Mouse (Mus musculus): Measurements from ENCODE around the gene Dnajc5g.

Gene Dnajc5g

DNA sequence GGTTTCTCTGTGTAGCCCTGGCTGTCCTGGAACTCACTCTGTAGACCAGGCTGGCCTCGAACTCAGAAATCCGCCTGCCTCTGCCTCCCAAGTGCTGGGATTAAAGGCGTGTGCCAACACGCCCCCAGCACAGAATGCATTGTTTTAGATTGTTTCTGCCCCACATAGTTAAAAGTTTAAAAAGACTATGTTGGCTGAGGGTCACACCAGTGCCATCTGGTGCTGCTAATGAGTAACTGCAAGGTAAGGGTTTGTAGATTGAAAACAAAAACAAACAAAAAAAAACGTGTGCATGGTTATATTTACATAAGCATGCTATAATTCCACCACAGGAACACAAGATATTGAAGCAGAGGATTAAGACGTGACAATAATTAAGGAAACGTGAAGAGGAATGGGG, 4.7 kb downstream of the Dnajc5g start:
- no peak for DNase-seq

DNA sequence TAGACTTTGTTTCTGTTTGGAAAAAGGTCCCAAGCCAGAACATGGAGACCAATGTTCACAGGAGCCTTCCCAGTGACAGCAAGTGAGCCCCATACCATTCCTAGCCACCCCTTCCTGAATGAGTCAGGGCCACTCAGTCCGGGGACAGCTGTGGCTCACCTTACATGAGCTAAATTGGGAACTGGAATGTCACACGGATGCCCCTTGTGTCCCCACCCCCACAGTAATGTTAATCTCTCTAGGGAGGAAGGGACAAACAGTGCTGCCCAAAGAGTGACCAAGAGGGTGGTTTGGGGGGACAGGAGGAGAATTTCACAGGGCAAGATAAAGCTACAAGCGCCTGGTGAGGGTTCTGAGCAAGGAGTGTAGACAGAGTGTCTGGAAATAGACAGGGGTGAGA, 10.3 kb downstream of the Dnajc5g start, which contains the start of gene Trim54:
Gene Trim54 (plus strand): TSS at position 359 of the 400 bp plus-strand sequence.
- no peak for DNase-seq

DNA sequence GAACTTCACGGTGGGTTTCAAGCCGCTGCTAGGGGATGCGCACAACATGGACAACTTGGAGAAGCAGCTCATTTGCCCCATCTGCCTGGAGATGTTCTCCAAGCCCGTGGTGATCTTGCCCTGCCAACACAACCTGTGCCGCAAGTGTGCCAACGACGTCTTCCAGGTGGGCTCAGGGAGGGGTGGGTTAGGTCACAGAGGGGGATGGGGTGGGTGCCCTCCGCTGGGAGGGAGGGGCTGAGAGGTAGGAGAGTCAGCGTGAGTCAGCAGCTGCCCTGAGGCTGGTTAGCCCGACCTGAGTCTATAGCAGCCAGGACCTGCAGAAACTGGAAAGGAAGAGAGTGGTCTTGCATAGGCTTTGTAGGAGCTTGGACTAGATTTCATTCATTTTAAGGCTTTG, 10.8 kb downstream of the Dnajc5g start:
- no peak for DNase-seq

DNA sequence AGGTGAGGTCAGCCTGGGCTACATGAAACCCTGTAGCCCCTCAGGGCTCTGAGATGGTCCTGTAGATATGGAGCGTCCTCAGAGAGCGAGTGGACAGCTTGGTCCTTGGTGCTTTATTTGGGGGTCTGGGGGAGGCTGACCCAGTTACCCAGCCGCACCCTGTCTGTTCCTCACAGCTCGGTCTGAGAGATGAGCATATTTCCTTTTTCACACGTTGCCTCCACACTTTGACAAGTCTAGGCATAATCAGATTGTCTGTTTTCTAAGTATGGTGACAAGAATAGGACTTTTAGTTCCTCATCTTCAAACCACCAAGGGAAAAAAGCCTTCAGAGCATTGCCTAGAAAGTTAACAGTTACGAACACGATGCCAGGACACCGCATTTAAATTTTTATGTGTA, 15.0 kb downstream of the Dnajc5g start:
- no peak for DNase-seq

DNA sequence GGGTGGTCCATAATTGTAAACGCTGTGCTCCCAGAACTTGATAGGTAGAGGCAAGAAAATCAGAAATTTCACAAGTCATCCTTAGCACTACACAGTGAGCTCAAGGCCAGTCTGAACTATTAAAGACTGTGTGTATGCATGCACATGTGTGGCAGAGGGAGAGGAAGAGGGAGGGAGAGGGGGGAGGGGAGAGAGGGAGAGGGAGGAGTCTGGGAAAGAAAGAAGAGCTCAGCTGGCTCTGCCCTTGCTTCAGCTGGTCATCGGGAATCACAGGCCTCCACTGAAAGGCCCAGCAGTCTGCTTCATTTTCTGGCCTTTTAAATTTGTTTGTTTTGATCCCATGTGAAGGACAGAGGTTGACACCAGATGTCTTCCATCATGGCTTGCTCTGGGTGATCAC, 17.4 kb downstream of the Dnajc5g start:
- no peak for DNase-seq

DNA sequence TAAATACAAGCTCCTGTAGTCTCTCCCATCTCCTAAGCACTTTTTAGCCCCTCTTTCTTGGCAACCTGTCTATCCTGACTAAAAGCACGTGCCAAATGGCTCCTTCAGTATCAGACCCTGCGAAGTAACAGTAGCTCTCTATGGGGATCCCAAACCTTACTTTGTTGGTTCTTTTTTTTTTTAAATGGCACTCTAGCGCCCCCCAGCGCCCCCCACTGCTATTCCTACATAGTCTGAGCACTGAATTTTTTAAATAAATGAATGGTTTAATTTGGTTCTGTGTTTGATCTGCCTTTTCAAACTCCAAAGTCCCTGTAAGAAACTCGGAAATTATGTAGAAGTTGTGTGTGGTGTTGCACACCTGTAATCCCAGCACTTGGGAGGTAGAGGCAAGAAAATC, 20.0 kb downstream of the Dnajc5g start:
- no peak for DNase-seq

DNA sequence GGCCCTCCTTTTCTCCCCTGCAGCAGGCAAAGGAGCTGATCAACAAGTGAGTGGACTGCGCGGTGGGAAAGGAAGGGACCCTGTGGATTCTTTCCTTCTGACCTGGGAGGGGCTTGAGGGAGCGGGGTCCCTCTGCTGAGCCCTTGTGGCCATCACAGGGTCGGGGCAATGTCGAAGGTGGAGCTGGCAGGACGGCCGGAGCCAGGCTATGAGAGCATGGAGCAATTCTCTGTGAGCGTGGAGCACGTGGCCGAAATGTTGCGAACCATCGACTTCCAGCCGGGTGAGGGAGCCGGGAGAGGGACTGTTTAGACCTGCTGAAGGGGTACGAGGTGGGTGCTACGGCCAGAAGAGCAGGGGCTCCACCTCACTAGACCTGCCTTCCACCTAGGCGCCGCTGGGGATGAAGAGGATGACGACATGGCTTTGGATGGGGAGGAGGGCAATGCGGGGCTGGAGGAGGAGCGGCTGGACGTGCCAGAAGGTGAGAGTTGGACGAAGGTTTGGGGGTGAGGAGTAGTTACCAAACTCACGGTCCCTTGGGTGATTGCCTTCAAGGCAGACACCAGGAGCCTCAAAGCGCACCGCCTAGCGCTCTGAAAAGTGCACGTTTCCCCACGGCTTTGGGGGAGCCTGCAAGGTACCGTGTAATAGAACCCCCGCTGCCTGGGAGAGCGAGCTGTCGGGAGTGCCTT, 30.8 kb downstream of the Dnajc5g start:
- DNase-seq = no peak

DNA sequence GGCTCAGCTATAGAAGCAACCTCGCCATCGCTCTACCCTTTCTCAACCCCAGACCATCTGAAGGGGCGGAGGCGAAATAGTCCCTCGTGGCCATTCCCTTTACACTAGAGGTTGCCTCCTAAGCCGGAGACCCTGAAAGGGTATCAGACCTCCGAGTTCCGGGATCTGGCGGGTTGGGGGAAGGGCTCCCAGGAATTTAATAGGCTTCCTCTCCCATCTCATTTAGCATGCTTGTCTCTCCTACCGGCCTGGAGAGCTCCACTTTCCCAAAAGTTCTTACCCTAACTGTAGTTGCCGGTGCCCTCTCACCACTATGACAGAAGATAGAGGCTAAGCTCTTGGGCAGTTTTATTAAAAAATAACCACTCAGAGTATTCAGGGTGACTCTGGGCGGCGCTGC, 31.6 kb downstream of the Dnajc5g start:
- DNase-seq = no peak

DNA sequence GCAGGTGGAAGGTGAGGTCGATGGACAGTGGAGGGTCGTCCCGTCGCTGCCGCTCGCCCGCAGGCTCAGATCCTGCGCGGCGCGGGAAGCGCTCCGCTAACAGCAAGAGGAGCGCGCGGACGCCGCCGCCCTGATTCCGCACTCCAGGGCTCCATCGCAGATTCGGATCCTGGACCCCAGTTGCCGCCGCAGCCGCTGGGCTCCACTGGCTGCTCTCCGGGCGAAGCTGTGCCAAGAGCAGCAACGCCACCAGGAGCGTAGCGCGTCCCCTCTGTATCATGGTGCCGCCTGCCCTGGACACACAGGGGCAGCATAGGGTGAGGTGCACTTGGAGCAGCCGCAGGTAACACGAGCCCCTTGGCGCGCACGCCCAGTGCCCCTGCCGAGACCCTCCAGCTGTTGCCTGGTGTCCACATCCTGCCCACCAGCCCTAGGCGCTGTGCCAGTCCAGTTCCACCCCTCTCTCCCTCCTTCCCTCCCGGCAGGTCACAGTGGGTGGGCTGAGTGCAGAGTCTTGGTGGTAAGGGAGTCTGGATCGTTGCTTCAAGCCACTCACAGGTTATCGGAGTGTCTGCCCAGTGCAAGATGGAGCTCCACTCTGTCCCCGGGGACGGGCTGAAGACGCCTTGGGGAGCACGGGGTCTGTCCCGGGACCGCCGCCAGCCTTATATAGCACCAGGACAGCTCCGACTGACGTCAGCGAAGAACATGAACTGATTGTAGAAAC, 32.3 kb downstream of the Dnajc5g start, which contains the start of gene Ucn:
Gene Ucn (minus strand): TSS at position 589 of the 727 bp plus-strand sequence.
- DNase-seq = no peak

DNA sequence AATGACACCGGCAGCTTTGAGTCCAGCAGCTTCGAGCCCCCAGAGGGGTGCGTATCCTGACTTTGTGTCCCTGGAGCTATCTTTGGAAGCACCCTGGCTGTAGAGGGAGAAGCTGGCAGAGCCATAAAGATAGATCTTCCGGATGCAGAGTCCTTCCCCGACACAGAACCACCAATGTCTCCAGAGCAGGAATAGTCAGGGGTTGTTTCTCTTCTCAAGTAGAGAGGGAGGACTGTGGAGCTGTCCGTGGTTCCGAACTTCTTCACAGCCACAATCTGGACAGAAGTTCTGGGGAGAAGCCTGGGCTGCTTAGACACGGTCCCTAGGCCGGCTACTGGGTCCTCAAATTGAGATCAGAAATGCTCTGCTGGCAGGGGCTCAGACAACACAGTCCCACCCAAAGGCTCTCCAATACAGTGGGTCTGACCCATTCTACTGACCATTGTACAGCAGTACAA, 32.9 kb downstream of the Dnajc5g start:
- DNase-seq = no peak

DNA sequence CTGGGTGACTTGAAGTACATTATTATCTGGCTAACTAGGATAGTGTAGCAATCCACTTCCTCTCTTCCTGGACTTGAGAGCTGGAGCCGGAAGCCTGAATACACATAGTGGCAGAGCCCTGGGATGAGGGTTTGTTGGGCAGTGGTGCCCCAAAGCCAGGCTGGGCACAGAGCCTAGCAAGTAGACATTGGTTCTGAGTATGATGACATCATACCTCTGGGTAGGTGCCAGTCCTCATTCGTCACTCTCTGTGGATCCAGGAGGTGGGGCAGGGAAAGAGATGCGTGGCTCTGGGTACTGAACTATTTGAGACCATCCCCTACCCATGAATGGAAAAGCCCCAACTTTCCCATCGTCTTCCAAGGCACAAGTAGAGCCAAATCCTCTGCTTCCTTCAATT, 43.7 kb downstream of the Dnajc5g start:
- no peak for DNase-seq

DNA sequence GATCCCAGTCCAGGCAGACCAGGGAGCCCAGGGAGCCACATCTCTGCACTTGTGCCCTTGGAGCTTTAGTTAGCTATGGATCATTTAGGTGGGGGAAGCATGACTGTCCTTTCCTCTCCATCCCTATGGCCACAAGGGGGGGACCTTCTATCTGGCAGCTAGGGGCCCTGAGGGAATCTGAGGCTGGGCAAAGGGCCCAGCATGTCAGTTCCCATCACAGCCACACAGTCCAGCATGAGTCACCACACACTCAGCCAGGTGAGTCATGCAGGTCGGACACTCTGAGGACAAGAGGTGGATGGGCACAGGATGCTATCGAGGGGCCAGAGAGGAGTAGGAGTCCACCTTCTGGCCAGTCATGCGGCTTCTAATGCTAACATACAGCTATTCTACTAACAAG, 45.7 kb downstream of the Dnajc5g start:
- peak; percentile 53 for DNase-seq

DNA sequence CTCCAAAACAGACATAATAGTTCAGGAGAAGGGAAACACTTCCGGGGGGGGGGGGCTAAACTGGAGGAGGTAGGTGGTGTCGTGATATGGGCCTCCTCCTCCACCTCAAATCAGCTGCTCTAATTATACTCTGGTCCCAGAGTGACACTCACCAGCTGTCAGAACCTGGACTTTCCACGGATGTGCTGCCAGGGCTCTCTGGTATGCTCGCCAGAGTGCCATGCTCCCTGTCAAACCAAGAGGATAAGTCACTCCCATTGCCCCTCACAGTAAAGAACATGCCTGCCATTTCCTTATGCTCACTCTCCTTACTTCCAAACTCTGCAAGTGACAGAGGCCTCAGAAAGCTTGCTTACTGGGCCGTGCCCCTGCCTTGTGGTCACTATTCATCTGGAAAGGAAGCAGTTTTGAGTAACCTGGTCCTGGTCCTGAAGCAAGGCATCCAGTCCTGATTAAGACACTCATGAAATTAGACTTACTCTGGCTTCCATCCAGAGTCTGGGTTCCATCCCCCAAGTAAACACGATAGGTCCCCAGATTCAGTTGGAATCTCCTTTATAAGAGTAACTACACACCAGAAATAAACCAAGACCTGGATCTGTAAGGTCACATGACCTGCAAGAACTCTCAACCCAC, 47.5 kb downstream of the Dnajc5g start:
- DNase-seq = peak; percentile 16

DNA sequence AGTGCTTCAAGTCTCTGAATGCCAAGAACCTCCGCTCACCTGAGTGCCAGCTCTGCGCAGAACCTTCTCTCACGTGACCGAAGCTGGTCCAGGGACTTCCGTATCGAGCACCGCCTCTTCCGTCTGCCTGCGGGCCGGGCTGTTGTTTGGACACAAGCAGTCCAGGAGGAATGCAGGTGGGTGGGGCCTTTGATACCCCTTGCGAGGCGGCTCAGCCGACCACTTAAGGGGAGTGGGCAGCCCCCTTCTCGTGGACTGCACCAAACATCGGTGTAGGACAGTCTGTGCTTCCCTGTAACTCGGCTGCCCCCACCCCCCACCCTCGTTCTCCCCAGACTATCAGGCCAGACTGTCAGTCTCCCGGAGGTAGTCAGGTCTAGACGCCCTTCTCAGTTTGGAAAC, 48.1 kb downstream of the Dnajc5g start, which contains the start of gene Mpv17:
Gene Mpv17 (minus strand): TSS at position 100 of the 402 bp plus-strand sequence.
- peak; percentile 77 for DNase-seq
